Mouse (Mus musculus) thymus, postnatal 14 days (tissue): ENCODE measurements around the gene Mrps16.
A peak's percentile ranks its signal among the peaks of the same experiment; 100 is the strongest.

Source experiments
- DNase-seq: peaks from one replicate; pipeline ENCODE4 v3.0.0; 2021

The Mrps16 gene

GRCm38 (mm10) chr14:20363230-20363629 lies 30.2 kb downstream of the Mrps16 start:
- DNase-seq = no peak

- peak; percentile 93 for DNase-seq
Measured at GRCm38 (mm10) chr14:20347991-20348541, 45.4 kb downstream of the Mrps16 start, which contains the start of the genes Ecd and Fam149b. TSS of gene Ecd (minus strand) at chr14:20348121. TSS of gene Fam149b (plus strand) at chr14:20348162.

- no peak for DNase-seq
Measured at GRCm38 (mm10) chr14:20347441-20347990, 45.9 kb downstream of the Mrps16 start.

GRCm38 (mm10) chr14:20345885-20346284 lies 47.5 kb downstream of the Mrps16 start:
- no peak for DNase-seq

- DNase-seq = no peak
Measured at GRCm38 (mm10) chr14:20340866-20341265, 52.6 kb downstream of the Mrps16 start.

GRCm38 (mm10) chr14:20340149-20340548 lies 53.3 kb downstream of the Mrps16 start:
- peak; percentile 37 for DNase-seq

GRCm38 (mm10) chr14:20339415-20339814 lies 54.0 kb downstream of the Mrps16 start:
- DNase-seq = no peak
